Mouse (Mus musculus) frontal cortex, postnatal 25 days (tissue): ENCODE results near the gene Pgrmc1.

Source experiments
- DNase-seq, 2 experiments: peaks; one replicate each; pipeline ENCODE4 v3.0.0; 2022; ENCODE audit warnings: low spot score in 2 of 2

Pgrmc1 gene

DNA sequence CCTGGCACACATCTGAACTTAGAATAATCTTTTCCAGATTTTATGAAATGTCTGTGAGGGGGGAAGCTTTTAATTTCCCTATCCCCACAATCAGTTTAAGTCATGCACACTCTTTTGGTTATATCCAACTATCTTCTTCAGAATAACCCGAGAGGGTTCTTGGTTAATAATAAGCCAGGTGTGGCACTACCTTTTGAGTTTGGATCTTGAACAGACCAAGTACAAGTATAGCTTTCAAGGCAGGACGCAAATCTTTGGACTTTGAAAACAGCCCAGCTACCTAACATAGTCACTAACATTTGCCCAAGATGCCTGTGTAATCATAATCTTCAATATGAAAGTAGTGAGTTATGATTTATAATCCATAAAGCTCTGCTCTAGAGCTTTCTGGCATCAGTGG is 4.9 kb downstream of the Pgrmc1 start:
- no peak for DNase-seq

DNA sequence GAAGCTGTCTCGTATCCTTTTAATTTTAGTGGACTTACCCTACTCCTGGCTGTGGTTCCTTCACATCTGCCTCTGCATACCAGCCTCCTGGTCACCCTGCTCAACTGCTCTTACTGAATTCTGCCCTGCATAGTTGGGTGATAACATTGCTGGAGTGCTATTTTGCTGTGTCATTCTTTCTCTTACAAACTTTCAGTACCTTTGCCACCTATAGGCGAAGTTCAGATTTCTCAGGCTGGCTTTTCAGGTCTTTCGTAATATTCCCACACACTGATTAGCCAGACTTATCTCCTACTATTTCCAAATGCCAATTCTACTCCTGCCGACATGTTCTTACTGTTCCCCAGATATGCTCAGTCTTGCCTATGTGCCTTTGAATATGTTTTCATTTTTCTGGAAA is 6.0 kb downstream of the Pgrmc1 start:
- DNase-seq, result no peak

DNA sequence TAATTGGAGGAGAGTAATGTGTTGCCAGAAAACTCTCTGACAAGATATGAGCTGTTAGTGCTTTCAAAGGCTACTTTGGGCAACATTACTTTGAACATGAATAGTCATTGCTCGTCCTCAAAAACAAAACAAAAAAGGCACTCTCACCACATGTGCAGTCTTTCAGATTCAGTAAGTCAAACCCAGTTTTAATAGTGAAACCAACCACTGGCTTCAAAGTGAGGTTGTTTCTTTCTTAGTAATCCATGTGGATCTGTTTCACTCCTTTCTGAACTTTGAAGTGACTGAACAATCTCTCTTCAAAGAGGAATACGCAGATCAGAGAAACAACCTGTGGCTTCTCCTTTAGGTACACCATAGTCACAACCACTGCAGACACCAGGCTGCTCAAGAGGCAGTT is 11.1 kb downstream of the Pgrmc1 start:
- no peak for DNase-seq

DNA sequence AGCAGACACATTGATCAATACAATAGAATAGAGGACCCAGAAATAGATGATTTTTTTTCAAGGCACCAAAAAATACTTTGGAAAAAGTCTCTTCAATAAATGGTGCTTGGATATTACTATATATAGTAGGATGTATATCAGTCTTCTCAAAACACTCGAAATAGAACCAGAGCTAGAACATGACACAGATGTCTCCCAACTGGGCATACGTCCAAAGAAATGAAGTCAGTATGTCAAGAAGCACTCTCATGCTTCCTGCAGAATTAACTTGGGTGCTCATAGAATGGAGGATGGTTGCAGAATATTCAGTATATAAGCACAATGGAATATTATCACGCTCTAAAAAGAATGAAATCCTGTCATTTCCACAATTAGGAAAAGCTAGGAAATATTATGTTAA is 30.1 kb downstream of the Pgrmc1 start:
- DNase-seq, result no peak

DNA sequence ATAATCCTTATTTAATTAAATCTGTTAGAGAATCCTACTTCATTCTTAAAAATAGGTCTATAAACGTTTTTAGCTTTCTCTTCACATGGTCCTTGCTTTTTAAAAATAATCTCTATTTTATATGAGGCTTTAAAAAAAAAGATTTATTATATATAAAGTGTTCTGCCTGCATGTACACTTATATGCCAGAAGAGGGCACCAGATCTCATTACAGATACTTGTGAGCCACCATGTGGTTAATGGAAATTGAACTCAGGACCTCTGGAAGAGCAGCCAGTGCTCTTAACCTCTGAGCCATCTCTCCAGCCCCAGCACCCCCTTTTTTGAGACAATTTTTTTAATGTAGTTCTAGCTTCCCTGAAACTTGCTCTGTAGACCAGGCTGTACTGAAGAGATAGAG is 32.8 kb downstream of the Pgrmc1 start:
- DNase-seq, result no peak

DNA sequence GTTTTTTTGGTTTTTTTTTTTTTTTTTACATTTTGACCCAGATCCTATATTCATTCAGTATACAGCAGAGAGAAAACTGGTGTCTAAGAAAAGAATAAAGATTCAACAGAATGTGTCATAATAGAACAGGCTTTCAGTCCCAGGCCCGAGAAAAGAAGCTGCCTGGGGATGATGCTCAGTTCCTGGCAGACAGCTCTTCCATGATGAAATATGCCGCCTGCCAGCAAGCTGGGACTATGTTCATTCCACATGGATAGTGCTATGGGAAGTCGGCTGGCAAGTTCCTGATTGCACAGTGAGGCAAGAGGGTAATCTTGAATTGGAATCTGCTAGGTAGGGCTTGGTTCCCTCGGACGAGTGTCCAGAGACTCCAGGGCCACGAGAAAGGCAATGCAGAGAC is 42.0 kb downstream of the Pgrmc1 start:
- DNase-seq, result peak in 1 of 2 experiments; percentile 4

DNA sequence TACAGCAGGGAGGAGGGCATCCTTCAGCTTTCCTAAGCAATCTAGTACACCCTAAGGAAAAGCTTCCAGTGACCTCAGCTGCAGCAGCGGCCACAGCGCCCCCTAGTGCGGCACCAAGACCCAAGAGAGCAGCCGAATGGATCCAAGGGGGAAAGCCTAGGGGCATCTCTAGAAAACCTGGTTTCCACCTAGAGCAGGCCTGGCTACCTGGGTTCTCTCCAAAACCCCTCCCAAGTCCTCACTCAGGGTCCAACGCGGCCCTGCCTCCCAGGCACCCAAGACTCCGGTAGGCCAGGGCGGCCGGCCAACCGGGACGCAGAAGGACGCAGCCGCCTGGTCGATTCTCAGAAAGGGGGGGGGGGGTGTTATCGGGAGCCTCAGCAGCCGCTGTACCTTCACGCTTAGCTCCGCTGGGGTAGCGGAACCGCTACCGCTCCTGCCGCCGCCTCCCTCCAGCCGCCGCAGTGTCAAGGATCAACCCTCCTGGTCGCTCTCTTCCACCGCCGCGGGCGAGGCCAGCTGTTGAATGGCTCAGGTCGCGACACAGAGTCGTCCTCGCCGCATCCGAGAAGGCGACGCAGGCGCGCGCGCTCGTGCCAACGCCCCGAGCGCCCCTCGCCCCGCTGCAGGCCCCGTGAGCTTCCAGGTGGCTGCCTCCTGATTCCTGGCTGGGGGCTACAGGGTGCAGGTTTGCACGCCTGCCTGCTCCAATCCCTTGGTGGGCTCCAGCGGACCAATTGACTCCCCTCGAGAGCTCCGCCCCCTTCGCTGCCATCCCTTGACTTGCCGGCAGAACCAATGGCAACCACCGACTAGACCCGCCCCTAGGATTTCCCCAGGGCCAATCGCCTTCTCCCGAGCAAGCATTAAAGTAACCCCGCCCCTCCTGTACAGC is 46.9 kb downstream of the Pgrmc1 start, which contains the start of gene Akap17b:
Gene Akap17b (minus strand): TSS at position 739 of the 895 bp plus-strand sequence.
- peak; percentile 69 to 71 for DNase-seq
